Mouse (Mus musculus): ENCODE results near the gene Sys1. TPM values are rescaled to one million over a fixed set of nuclear protein-coding genes. Genes with fewer than 3 reads are reported as not detected.

Gene Sys1
- 21.8 TPM for polyA plus RNA-seq (2015; fragmentation: Illumina TruSeq; extraction: RNeasy Lipid Tissue Mini Kit (QIAGEN cat#74804); ENCODE audit: insufficient read depth, low replicate concordance)

GRCm38 (mm10) chr2:164456864-164457300 lies at the start of gene Sys1:
Sys1 (plus strand) TSS chr2:164456964.

GRCm38 (mm10) chr2:164443460-164444000 lies 13.2 kb upstream of the Sys1 start, which contains the start of gene Sdc4:
Sdc4 (minus strand) TSS chr2:164443887.

GRCm38 (mm10) chr2:164460745-164461551 lies 4.2 kb downstream of the Sys1 start, which contains the start of gene Gm20458:
Gm20458 (plus strand) TSS chr2:164460967.

GRCm38 (mm10) chr2:164473624-164474023 lies 16.9 kb downstream of the Sys1 start, which contains the start of gene Trp53tg5:
Trp53tg5 (minus strand) TSS chr2:164473724.

GRCm38 (mm10) chr2:164485681-164486257 lies 29.0 kb downstream of the Sys1 start, which contains the start of gene Dbndd2:
Dbndd2 (plus strand) TSS chr2:164486106.

GRCm38 (mm10) chr2:164496847-164497690 lies 40.3 kb downstream of the Sys1 start, which contains the start of gene Pigt:
Pigt (plus strand) TSS chr2:164497520.

Other genes with a start within 250 kb of the Sys1 start
- not detected for gene Wfdc15b, start 235.3 kb upstream of the Sys1 start, polyA plus RNA-seq (2015; fragmentation: Illumina TruSeq; extraction: RNeasy Lipid Tissue Mini Kit (QIAGEN cat#74804); ENCODE audit: insufficient read depth, low replicate concordance)
- gene Svs2, start 218.5 kb upstream of the Sys1 start, polyA plus RNA-seq (2015; fragmentation: Illumina TruSeq; extraction: RNeasy Lipid Tissue Mini Kit (QIAGEN cat#74804); ENCODE audit: insufficient read depth, low replicate concordance): not detected
- not detected for gene Svs3b, start 200.3 kb upstream of the Sys1 start, polyA plus RNA-seq (2015; fragmentation: Illumina TruSeq; extraction: RNeasy Lipid Tissue Mini Kit (QIAGEN cat#74804); ENCODE audit: insufficient read depth, low replicate concordance)
- gene Svs4, start 178.5 kb upstream of the Sys1 start, polyA plus RNA-seq (2015; fragmentation: Illumina TruSeq; extraction: RNeasy Lipid Tissue Mini Kit (QIAGEN cat#74804); ENCODE audit: insufficient read depth, low replicate concordance): not detected
- gene Svs3a, start 167.7 kb upstream of the Sys1 start, polyA plus RNA-seq (2015; fragmentation: Illumina TruSeq; extraction: RNeasy Lipid Tissue Mini Kit (QIAGEN cat#74804); ENCODE audit: insufficient read depth, low replicate concordance): not detected
- not detected for gene Svs6, start 140.2 kb upstream of the Sys1 start, polyA plus RNA-seq (2015; fragmentation: Illumina TruSeq; extraction: RNeasy Lipid Tissue Mini Kit (QIAGEN cat#74804); ENCODE audit: insufficient read depth, low replicate concordance)
- gene Svs5, start 124.2 kb upstream of the Sys1 start, polyA plus RNA-seq (2015; fragmentation: Illumina TruSeq; extraction: RNeasy Lipid Tissue Mini Kit (QIAGEN cat#74804); ENCODE audit: insufficient read depth, low replicate concordance): not detected
- 67.5 TPM for gene Slpi, start 67.9 kb upstream of the Sys1 start, polyA plus RNA-seq (2015; fragmentation: Illumina TruSeq; extraction: RNeasy Lipid Tissue Mini Kit (QIAGEN cat#74804); ENCODE audit: insufficient read depth, low replicate concordance)
- 0.04 TPM for gene Rbpjl, start 53.8 kb upstream of the Sys1 start, polyA plus RNA-seq (2015; fragmentation: Illumina TruSeq; extraction: RNeasy Lipid Tissue Mini Kit (QIAGEN cat#74804); ENCODE audit: insufficient read depth, low replicate concordance)
- gene Matn4, start 51.8 kb upstream of the Sys1 start, polyA plus RNA-seq (2015; fragmentation: Illumina TruSeq; extraction: RNeasy Lipid Tissue Mini Kit (QIAGEN cat#74804); ENCODE audit: insufficient read depth, low replicate concordance): 0.06 TPM
- gene Sdc4, start 13.1 kb upstream of the Sys1 start, polyA plus RNA-seq (2015; fragmentation: Illumina TruSeq; extraction: RNeasy Lipid Tissue Mini Kit (QIAGEN cat#74804); ENCODE audit: insufficient read depth, low replicate concordance): 55.3 TPM
- gene Gm20458, start 4.0 kb downstream of the Sys1 start, polyA plus RNA-seq (2015; fragmentation: Illumina TruSeq; extraction: RNeasy Lipid Tissue Mini Kit (QIAGEN cat#74804); ENCODE audit: insufficient read depth, low replicate concordance): not detected
- gene Trp53tg5, start 16.8 kb downstream of the Sys1 start, polyA plus RNA-seq (2015; fragmentation: Illumina TruSeq; extraction: RNeasy Lipid Tissue Mini Kit (QIAGEN cat#74804); ENCODE audit: insufficient read depth, low replicate concordance): not detected
- gene Dbndd2, start 29.1 kb downstream of the Sys1 start, polyA plus RNA-seq (2015; fragmentation: Illumina TruSeq; extraction: RNeasy Lipid Tissue Mini Kit (QIAGEN cat#74804); ENCODE audit: insufficient read depth, low replicate concordance): 12.0 TPM
- gene Pigt, start 40.6 kb downstream of the Sys1 start, polyA plus RNA-seq (2015; fragmentation: Illumina TruSeq; extraction: RNeasy Lipid Tissue Mini Kit (QIAGEN cat#74804); ENCODE audit: insufficient read depth, low replicate concordance): 28.4 TPM
- gene Wfdc2, start 105.4 kb downstream of the Sys1 start, polyA plus RNA-seq (2015; fragmentation: Illumina TruSeq; extraction: RNeasy Lipid Tissue Mini Kit (QIAGEN cat#74804); ENCODE audit: insufficient read depth, low replicate concordance): not detected
- not detected for gene Spint3, start 116.5 kb downstream of the Sys1 start, polyA plus RNA-seq (2015; fragmentation: Illumina TruSeq; extraction: RNeasy Lipid Tissue Mini Kit (QIAGEN cat#74804); ENCODE audit: insufficient read depth, low replicate concordance)
- gene Wfdc6a, start 128.5 kb downstream of the Sys1 start, polyA plus RNA-seq (2015; fragmentation: Illumina TruSeq; extraction: RNeasy Lipid Tissue Mini Kit (QIAGEN cat#74804); ENCODE audit: insufficient read depth, low replicate concordance): 0.44 TPM
- gene Eppin, start 136.6 kb downstream of the Sys1 start, polyA plus RNA-seq (2015; fragmentation: Illumina TruSeq; extraction: RNeasy Lipid Tissue Mini Kit (QIAGEN cat#74804); ENCODE audit: insufficient read depth, low replicate concordance): not detected
- not detected for gene Wfdc6b, start 156.6 kb downstream of the Sys1 start, polyA plus RNA-seq (2015; fragmentation: Illumina TruSeq; extraction: RNeasy Lipid Tissue Mini Kit (QIAGEN cat#74804); ENCODE audit: insufficient read depth, low replicate concordance)
- not detected for gene Wfdc8, start 156.7 kb downstream of the Sys1 start, polyA plus RNA-seq (2015; fragmentation: Illumina TruSeq; extraction: RNeasy Lipid Tissue Mini Kit (QIAGEN cat#74804); ENCODE audit: insufficient read depth, low replicate concordance)
- not detected for gene Wfdc16, start 181.8 kb downstream of the Sys1 start, polyA plus RNA-seq (2015; fragmentation: Illumina TruSeq; extraction: RNeasy Lipid Tissue Mini Kit (QIAGEN cat#74804); ENCODE audit: insufficient read depth, low replicate concordance)
- not detected for gene Wfdc10, start 199.1 kb downstream of the Sys1 start, polyA plus RNA-seq (2015; fragmentation: Illumina TruSeq; extraction: RNeasy Lipid Tissue Mini Kit (QIAGEN cat#74804); ENCODE audit: insufficient read depth, low replicate concordance)
- gene Wfdc9, start 199.6 kb downstream of the Sys1 start, polyA plus RNA-seq (2015; fragmentation: Illumina TruSeq; extraction: RNeasy Lipid Tissue Mini Kit (QIAGEN cat#74804); ENCODE audit: insufficient read depth, low replicate concordance): not detected
- not detected for gene Wfdc11, start 217.1 kb downstream of the Sys1 start, polyA plus RNA-seq (2015; fragmentation: Illumina TruSeq; extraction: RNeasy Lipid Tissue Mini Kit (QIAGEN cat#74804); ENCODE audit: insufficient read depth, low replicate concordance)
- not detected for gene Wfdc13, start 228.1 kb downstream of the Sys1 start, polyA plus RNA-seq (2015; fragmentation: Illumina TruSeq; extraction: RNeasy Lipid Tissue Mini Kit (QIAGEN cat#74804); ENCODE audit: insufficient read depth, low replicate concordance)
- not detected for gene Spint4, start 241.5 kb downstream of the Sys1 start, polyA plus RNA-seq (2015; fragmentation: Illumina TruSeq; extraction: RNeasy Lipid Tissue Mini Kit (QIAGEN cat#74804); ENCODE audit: insufficient read depth, low replicate concordance)

Data from spleen, adult 10 weeks (tissue).